Mouse (Mus musculus) spleen, postnatal 4 days (tissue): ENCODE data around the gene Cldn10.
A peak's percentile ranks its signal among the peaks of the same experiment; 100 is the strongest.
"Not testable (repeated sequence)": the region's sequence is repeated elsewhere in the genome, so short reads cannot be mapped to it uniquely, and the experiment has no call there.

Source experiments
- DNase-seq, 2 experiments: peaks; one replicate each; pipeline ENCODE4 v3.0.0; 2022; ENCODE audit warnings: low spot score in 2 of 2

Cldn10 gene

DNA sequence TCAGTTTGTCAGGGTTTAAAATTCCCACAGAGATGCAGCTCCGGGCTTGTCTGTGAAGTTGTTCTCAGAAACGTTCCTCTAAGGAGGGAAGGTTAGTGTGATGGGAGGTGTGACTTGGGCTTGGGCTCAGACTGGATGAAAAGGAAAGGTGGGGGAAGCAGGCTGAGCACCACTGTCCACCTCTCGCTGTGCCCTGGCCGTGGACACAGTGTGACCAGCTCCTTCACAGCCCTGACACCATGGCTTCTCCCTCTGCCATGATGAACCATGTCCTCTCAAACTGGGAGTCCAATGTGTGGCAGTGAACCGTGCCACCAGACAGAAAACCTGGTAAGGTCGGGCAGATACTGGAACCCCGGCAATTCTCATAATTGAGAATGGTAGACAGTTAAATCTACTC, 6.1 kb upstream of the Cldn10 start:
- no peak for DNase-seq

DNA sequence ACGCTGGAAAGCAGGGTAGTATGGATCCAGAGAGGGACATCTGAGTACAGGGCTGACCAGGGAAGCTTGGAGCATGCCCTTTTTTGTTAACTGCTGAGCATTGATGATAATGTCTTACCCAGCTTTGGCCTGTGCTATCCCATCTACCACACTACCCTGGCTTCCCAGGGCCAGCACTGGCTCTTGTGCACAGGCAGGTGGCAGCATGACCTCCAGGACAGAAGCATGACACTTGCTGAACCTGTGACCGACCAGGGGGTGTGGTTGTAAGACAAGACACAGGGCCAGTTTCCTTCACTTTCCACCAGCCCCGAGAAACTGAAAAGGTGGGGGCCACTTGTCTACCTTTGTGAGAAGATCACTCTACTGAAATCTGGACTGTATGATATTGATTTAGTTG, 5.5 kb upstream of the Cldn10 start:
- peak; percentile 49 to 70 for DNase-seq

DNA sequence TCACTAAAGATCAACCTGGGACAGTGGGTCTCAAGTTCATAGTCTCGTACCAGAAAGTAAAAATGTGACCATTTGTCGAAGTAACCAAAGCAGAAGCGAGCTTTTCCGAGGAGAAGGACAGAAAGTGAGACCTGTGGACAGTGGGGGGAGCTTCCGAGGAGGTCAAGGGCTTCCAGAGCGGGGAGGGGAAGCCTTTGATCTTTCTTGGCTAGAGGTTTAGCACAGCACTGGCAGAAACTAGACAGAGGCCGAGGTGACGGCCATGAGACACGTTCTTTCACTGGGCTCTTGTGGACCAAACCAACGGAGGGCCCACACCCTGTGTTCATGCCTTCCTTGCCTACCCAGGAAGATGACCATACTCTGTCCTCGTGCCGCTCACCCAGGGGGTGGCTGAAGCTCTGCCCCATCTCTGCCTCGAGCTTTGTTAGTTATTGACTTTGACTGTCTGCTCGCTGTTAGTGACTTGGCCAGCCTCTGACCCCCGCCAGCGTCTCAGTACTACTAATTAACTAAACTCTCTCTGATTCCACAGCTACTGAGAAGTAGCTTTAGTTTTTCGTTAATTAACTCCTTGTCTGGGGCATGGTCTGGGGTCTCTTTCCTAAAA, 4.3 kb upstream of the Cldn10 start:
- DNase-seq, result peak in 1 of 2 experiments; percentile 52

DNA sequence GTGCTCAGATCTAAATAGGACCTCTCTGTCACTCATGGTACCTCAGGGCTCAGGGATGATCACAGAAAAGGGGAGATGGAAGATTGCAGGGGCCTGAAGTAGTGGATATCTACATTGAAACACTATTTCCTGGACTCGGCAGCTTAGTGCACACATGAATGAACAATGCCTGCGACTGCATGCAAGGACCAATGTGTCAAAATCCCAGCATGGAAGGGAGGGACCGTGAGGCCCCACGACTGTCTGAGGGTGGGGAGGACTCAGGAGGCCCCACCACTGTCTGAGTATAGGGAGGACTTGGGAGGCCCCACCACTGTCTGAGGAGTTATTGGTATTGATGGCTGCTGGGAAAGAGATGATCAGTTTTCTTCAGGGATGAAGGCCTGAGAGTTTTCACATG, 2.5 kb downstream of the Cldn10 start:
- DNase-seq, result no peak

DNA sequence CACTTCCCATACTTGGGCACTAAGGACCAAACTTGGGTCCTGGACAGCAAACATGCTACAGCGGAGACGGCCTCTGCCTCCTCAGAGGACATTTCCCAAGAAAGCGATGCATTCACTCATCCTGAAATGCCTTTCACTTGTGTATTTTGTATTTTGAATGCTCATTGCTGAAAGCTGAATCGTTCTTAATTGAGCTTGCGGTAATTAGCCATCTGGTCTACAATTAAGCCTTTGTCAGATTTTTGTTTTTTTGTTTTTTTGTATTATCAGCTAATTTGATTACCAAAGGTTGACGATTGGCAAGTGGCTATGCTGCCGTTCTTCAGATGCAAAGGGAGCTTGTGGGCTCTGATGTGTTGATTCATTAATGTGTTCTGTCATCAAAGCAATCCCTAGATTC, 5.2 kb downstream of the Cldn10 start:
- no peak for DNase-seq

DNA sequence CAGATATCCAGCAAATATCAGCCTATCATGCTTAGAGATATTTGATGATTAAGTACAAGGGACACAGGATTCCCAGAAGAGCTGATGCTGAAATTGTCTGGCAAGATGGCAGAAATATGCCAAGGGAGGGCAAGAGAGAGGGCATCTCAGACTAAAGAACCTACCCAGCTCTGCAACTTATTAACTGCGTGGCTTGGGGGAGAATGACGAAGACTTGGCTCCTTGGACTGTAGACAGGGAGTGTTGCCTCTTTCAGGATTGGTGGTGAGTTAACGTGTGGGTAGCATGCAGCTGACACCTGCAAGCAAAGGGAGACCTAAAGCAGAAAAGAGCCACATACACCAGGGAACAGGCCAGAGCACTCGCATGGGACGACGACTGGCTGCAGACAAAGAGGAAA, 5.7 kb downstream of the Cldn10 start:
- no peak for DNase-seq

DNA sequence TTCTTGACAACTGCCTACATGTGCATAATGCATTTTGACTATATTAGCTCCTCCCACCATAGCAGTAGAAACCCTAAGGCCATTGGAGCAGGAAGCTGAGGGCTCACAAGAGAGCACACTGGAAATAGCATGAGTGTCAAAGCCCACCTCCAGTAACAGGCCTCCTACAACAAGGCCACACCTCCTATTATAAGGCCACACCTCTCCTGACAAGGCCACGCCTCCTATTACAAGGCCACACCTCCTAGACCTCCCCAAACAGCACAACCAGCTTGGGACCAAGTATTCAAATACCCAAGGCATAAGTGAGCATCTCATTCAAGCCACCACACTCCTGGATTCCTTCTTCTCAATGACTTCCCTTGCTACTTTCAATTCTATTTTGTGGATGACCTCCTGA, 6.5 kb downstream of the Cldn10 start:
- peak in 1 of 2 experiments; percentile 45 for DNase-seq

DNA sequence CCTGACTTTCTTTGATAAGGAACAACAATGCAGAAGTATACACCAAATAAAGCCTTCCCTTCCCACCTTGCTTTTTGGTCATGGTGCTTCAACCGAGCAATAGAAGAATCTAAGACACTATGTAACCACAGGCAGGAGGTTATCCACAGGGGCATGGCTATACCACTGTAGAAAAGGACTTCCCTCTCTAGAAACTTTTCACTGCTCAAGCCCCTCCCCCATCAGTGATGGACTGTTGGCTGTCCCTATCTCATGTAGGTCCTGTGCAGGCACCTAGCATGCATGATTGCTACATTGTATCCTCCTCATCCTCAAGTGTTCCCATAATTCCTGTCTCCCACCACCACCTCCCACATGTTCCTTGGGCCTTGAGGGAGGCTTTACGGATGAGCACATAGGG, 7.2 kb downstream of the Cldn10 start:
- DNase-seq, result peak in 1 of 2 experiments; percentile 43

DNA sequence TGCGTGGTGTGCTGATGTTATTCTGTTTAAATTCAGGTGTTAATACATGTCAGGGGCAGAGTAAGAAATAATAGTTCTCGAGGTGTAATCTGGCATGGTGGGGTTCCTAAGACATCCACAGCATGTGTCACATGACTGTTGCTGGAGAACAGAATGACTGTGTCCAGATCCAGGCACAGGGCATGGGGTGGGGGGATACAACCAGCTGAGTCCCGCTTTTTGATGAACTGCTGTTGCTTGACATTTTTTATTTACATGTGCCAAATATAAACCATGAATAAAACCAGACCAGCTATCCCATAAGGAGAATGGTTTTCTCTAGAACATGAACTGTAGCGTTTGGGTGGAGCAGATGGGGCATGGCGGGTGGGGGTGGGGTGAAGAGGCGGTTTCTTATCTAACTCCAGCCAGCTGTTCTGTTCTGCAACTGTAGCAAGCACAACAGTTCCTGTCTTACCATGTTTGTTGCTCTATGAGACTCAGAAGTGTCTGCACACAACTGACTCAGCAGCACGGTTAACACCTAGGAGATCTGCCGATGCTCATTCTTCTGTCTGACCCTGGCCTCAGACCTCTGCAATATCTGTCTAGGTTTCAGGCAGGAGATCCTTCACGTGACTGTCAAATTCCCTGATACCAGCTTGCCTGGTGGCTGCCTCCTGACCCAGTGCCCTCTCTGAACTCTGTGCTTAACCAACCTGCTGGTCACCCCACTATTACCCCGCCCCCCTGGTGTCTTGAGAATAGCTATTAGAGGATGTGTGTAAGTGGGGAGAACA, 8.4 kb downstream of the Cldn10 start:
- peak; percentile 63 to 80 for DNase-seq

DNA sequence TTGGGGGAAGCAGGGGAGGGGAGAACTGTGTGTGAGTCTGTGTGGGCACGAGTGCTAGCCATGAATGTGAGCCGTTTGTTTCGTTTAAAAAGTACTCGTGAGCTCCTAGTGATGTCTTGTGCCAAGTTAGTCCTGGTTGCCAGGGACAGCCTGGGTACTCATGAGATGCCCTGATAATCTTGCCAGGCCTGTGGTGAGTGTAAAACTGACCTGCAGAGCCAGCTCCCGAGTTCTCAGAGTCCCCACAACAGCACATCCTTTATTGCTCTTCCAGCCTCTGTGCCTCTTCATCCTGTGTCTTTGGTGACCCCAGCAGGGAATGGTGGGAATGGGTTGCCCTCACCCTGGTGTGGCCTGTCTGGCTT, 9.0 kb downstream of the Cldn10 start:
- DNase-seq, result peak in 1 of 2 experiments; percentile 73

DNA sequence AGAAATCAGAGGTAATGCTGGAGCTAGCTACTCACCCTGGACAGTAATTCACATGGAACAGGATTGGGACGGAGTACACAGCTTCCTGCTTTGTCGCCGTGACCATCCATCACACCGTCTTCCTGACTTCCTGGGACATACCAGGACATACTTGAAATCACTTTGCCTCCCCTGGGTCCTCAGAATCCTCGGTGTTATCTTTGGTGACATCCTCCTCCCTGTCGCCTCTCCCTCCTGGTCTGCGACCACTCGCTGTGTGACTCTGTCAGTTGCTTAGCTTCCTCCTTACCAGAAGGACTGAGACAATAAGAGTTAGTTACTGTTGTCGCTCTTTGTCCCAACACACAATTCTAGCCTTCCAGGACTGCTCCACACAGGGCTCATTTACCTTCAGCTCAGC, 9.6 kb downstream of the Cldn10 start:
- peak in 1 of 2 experiments; percentile 23 for DNase-seq

DNA sequence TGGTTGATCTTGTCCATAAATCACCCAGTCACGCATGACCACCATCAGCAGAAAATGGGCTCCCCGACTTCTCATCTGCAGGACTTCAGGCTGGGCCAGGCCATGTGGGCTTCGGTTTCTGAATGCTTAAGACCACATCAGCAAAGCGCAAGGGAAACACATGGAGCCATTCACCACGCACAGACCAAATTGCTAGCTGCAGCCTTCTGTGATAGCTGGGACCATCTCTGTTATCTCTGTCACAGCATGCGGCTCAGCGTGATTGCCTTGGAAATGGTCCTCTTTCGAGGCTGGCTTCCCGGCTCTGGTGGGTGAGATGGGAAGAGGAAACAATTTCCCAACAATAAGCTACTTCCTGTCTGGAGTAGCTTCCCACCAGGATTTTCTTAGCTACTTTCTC, 12.2 kb downstream of the Cldn10 start:
- DNase-seq, result no peak

DNA sequence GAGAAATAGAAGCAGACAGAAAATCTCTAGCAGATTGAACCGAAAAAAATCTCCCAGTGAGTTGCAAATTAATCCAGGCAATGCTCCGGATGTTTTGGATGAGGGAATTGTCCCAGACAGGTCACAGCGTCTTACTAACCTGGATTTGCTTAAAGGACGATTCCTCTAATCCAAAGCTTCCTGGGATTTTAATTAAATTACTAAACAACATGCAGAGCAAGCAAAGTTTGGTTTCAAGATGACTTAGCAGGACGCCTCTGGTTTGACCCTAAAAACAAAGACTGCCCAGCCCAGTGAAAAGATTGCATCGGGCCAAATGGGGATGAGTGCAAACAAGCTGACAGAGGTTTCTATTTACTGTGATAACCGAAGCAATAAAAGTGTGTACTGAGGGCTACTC, 16.2 kb downstream of the Cldn10 start:
- no peak for DNase-seq

DNA sequence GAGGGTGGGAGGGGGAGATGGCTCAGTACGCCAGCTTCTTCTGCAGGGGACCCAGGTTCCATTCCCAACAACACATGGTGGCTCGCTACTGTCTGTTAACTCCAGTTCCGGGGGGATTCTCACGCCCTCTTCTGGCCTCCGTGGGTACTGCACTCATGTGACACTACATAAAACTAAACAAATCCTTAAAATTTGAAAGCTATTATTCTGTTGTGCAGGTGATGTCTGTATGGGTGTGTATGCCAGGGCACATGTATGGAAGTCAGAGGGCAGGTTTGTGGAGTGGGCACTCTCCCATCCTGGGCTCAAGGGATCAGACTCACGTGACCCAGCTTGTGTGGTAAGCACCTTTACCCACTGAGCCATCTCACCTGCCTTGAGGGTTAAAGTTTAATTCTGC, 16.6 kb downstream of the Cldn10 start:
- DNase-seq, result peak; percentile 50 to 81

DNA sequence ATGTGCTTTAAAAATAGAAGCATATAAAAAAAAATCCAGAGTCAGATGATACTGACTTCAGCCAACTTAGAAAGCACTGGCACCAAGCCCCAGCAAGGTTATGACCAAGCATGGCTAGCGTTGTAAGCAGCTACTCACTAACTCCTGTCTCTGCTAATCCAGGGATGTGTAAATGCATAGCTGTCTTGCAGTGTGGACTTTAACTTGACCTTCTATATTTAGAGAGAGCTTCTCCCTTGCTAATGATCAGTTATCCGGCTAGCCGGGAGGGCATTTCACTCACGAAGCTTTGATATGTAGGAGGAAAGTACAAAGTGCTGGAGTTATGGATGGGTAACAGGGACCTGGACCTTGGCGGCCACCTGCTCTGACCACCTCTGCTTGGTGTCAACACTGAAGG, 19.9 kb downstream of the Cldn10 start:
- no peak for DNase-seq

DNA sequence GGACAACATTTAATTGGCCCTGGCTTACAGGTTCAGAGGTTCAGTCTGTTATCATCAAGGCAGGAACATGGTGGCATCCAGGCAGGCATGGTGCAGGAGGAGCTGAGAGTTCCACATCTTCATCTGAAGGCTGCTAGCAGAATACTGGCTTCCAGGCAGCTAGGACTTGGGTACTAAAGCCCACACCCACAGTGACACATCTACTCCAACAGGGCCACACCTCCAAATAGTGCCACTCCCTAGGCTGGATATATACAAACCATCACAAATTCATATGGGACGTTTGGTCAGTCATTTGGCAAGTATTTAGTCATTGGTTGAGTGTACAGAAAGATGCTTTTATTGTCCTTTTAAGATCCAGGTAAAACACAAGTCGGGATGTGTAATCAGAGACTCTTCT, 20.5 kb downstream of the Cldn10 start:
- DNase-seq, result not testable (repeated sequence)

DNA sequence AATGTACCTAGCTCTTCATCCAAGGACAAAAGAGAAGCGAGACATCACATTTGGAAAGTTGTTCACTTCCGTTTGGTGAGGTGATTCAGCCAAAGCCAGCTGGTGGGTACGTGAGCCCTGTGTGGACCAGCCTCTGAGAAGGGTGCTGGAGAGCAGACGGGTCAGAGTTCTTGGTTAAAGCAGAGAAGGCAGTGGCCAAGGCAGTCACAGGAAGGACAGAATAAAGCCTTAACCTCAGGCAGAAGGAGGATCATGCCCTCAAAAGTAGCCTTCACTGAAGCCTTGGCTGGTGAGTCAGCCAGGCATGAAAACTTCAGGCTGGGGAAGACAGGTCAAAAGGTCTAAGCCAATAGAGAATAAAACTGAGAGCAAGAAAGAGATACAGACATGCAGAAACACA, 22.0 kb downstream of the Cldn10 start:
- no peak for DNase-seq

DNA sequence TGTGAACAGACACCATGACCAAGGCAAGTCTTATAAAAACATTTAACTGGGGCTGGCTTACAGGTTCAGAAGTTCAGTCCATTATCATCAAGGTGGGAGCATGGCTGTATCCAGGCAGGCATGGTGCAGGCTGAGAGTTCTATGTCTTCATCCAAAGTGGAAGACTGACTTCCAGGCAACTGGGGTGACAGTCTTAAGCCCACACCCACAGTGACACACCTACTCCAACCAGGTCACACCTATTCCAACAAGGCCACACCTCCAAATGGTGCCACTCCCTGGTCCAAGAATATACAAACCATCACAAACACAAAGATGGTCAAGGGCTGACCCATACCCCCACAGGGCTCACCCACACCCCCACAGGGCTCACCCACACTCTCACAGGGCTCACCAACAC, 23.5 kb downstream of the Cldn10 start:
- not testable (repeated sequence) for DNase-seq

DNA sequence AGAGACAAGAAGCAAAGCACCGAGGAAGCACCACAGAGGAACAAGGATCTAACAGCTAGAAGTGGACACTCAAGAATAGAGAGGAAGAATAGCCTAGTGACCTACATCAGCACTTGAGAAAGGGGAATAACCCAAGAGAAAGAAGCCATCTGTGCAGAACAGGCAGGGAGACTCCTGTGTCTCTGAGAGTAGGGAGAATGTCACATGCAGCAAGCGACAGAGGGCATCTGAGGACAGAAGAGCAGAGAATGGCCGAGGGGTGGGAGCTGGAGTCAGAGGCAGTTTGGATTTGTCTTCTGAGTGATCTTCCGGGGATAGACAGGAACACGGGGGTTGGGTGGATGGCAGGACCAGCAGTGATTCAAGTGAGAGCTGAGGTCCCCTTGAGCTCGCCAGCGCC, 25.4 kb downstream of the Cldn10 start:
- no peak for DNase-seq

DNA sequence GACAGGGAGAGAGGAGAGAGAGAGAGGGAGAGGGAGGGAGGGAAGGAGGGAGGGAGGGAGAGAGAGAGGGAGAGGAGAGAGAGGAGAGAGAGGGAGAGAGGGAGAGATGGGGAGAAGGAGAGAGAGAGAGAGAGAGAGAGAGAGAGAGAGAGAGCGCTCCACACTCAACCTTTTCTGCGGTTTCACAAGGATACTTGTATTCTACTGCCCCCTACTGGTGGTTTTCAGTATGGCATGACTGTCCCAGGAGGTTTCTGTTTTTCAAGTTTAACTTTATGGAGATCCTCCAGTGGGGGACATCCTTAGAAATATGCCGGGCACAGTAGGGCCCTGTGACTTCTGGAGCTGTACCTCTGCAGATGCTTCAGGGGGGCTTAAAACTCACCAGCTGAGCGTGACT, 28.8 kb downstream of the Cldn10 start:
- peak; percentile 61 to 84 for DNase-seq

DNA sequence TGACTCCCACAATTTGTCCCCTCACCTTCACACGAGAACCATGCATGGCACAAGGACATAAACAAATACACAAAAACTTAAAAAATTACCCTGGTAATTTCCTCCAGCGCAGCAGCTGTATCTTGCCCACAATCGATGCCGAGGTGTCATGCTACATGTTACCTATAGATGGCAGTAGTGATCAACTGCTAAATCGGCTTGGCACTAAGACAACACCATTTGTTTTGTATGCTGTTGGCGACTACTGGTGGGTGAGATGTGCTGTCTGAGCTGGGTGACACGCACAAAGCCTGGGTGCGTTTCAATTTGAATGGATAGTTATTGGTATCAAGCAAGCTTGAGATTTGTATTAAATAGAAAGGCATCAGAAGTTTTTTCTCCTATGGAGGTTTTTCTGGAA, 32.4 kb downstream of the Cldn10 start:
- peak in 1 of 2 experiments; percentile 55 for DNase-seq

DNA sequence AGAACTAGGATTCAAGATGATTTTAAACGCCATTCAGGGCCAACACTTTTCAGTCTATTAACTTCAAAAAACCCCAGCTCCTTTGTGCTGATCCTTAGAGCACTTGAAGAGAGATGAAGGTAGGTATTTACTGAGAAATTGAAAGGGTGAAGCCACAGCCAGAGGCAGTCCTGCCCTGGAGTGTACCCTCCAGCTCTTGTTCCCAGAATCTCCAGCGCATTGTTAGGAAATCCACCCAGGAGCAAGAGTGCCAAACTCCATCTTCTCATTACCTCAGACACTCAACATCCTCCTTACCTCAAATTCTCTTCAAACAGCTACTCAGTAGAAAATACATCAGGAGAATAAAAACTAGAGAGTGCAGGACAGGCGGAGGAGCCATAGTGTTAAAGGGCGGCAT, 35.1 kb downstream of the Cldn10 start:
- DNase-seq, result no peak

DNA sequence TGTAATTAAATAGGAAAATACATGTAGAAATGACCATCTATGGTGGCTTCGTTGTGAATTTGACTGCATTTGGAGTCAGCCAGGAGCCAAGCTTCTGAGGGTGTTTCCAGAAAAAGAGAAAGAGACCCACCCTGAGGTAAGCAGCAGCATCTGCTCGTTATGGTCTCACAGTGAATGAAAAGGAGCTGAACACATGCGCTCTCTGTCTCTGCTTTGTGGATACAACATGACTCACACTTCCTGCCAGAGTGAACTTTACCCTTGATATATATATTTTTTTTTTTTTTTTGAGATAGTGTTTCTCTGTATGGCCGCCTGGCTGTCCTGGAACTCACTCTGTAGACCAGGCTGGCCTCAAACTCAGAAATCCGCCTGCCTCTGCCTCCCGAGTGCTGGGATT, 35.6 kb downstream of the Cldn10 start:
- no peak for DNase-seq

DNA sequence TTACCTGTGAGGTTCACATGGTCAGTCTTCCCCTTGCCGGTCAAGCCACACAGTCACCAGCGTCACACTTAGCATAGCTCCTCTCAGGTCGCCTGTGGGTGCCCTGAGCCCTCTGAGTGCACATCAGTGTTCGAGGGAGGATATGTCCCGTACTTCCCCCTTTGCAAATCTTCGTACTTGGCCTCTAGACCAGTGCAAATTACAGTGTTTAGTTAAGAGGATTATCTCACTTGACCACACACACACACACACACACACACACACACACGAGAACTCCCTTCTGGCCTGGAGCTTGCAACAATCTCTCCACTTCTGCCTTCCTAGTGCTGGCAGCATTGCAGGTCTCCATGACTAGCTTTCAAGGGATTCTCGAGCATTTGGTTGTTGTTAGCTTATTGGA, 38.6 kb downstream of the Cldn10 start:
- no peak for DNase-seq
